Mouse (Mus musculus) splenic B cell, adult 2 months (primary cell): ENCODE measurements around the gene Gm49388.

Source experiments
- DNase-seq: peaks from one replicate; pipeline ENCODE4 v3.0.0-alpha.2; 2011; ENCODE audit warnings: low read depth, low spot score
- H3K27me3 ChIP-seq: 2 replicates; pipeline ENCODE4 v1.6.1; 2012; ENCODE audit warnings: mild to moderate bottlenecking, low read length, moderate library complexity, mixed read lengths; ENCODE audit not compliant: control insufficient read depth, poor library complexity, insufficient read depth, severe bottlenecking
- H3K36me3 ChIP-seq: 2 replicates; pipeline ENCODE4 v1.6.1; 2012; ENCODE audit warnings: mild to moderate bottlenecking, low read length, moderate library complexity, mixed read lengths; ENCODE audit not compliant: control insufficient read depth, poor library complexity, insufficient read depth, severe bottlenecking

Gene Gm49388

GRCm38 (mm10) chr7:127760478-127760877, 24.9 kb upstream of the Gm49388 start:
- H3K27me3 ChIP-seq, result no peaks in the 10 kb centered on the region
- no peak for DNase-seq

DNA sequence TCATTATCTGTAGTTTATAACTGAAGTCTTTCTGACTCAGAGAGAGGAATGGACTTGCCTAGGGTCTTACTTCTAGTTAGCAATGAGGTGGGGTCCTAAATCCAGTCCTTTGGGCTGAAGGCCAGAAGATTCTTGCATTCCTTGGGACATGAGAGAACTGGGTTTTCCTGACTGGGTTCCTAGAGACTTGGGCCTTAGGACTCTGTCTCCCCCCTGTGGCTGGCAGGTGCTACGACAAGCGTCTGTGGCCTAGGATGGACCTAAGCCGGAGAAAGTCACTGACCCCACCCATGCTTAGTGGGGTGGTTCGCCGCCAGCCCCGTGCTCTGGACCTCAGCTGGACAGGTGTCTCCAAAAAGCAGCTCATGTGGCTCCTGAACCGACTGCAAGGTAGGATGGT, 24.4 kb upstream of the Gm49388 start:
- Histone ChIP-seq H3K36me3 (no peaks in the 10 kb centered on the region), H3K27me3 (no peaks in the 10 kb centered on the region)
- DNase-seq, result peak; percentile 80

More at GRCm38 (mm10) chr7:127760478-127760877, 24.9 kb upstream of the Gm49388 start:
- no peaks in the 10 kb centered on the region for H3K36me3 ChIP-seq

GRCm38 (mm10) chr7:127763642-127764041, 21.8 kb upstream of the Gm49388 start:
- no peaks in the 10 kb centered on the region for H3K27me3 ChIP-seq
- DNase-seq, result no peak

DNA sequence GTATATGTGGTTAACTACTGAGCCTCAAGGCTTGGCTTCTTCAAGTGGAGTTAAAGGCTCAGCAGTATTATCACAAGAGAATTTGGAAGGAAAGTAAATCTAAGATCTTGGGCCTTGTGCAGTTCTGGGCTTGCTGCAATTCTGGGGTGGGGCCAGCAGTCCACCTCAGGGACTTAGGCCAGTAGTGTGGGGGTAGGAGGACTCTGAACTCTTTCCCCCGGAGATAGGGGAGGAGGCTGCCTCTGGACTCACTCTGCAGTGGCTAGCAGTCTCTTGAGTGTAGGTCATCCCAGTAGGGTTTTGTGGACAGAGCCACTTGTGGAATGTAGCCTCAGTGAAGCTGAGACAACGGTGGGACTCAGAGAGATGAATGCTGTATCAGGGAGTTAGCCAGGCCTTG, 19.7 kb upstream of the Gm49388 start:
- no peaks in the 10 kb centered on the region for H3K27me3 ChIP-seq
- no peak for DNase-seq
- H3K36me3 ChIP-seq, result peaks cover 1% of the 10 kb centered on the region; the same call in 1 of the 2 replicates

More at GRCm38 (mm10) chr7:127763642-127764041, 21.8 kb upstream of the Gm49388 start:
- peaks cover 1% of the 10 kb centered on the region; the same call in 1 of the 2 replicates for H3K36me3 ChIP-seq

GRCm38 (mm10) chr7:127766851-127767609, 18.4 kb upstream of the Gm49388 start:
- Histone ChIP-seq H3K36me3 (peaks cover 1% of the 10 kb centered on the region; the same call in 1 of the 2 replicates), H3K27me3 (no peaks in the 10 kb centered on the region)
- DNase-seq, result no peak

DNA sequence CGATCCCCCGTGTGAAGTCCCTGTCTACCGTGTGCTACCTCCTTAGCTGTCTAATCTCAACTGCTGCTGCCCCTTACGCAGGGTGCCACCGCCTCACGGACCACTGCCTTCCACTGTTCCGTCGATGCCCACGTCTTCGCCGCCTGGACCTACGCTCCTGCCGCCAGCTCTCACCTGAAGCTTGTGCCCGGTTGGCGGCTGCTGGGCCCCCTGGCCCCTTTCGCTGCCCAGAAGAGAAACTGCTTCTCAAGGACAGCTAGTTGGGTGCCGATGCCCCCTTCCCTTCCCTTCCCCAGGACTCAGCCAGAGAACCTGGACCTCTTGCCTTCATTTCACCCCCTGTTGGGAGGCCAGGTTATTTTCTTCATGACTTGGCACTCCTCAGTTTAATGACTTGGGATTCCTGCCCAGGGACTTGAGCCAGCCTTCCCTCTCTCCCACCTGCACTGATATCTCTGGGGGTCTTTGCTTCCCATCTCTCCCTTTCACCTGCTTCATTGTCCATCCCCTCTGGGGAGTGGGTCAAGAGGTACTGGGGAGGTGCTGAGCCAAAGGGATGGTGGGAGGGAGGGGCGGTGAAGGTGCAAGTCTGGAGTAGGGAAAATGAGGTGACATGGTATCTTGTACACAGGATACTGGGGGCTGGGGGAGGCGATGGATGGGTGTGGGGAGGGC, 17.6 kb upstream of the Gm49388 start:
- peaks cover 1% of the 10 kb centered on the region; the same call in 1 of the 2 replicates for H3K36me3 ChIP-seq
- H3K27me3 ChIP-seq, result no peaks in the 10 kb centered on the region
- no peak for DNase-seq

DNA sequence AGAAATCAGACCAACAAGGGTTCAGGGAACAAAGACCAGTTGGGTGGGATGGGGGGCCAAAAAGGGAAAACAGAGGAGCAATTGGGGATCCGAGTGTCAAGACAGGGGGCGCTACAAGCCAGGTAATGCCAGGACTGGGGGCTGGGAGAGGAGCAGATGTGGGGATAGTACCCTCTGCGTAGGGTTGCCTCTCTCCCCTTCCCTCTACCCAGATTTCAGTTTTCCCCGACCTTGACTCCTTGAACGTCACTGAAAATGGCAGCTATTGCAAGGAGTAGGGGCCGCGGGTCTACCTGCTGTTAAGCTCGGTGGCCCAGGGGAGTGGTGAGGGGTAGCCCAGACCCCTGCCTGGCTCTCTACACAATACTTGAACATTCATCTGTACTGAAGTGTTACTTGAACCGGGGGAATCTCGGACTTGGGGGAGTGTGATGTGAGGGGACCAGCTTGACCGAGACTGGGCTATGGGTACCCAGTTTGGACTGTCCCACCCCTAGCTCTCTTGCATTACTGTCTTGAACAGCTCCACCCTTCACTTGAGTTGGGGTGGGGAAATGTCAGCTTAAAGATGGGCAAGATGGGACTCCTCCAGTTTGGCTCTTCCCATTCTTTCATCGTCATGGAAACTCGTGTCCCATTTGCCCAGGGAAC, 16.9 kb upstream of the Gm49388 start:
- Histone ChIP-seq H3K36me3 (peaks cover 1% of the 10 kb centered on the region; the same call in 1 of the 2 replicates), H3K27me3 (no peaks in the 10 kb centered on the region)
- DNase-seq, result peak; percentile 20

GRCm38 (mm10) chr7:127768997-127769593, 16.3 kb upstream of the Gm49388 start:
- peak; percentile 65 for DNase-seq
- H3K27me3 ChIP-seq, result no peaks in the 10 kb centered on the region
- H3K36me3 ChIP-seq, result peaks cover 1% of the 10 kb centered on the region; the same call in 1 of the 2 replicates

GRCm38 (mm10) chr7:127769651-127770038, 15.8 kb upstream of the Gm49388 start, which contains the start of gene Orai3:
Orai3 (plus strand) TSS chr7:127769815.
- Histone ChIP-seq H3K27me3 (no peaks in the 10 kb centered on the region), H3K36me3 (peaks cover 1% of the 10 kb centered on the region; the same call in 1 of the 2 replicates)
- peak; percentile 87 for DNase-seq

GRCm38 (mm10) chr7:127770039-127770905, 15.1 kb upstream of the Gm49388 start:
- no peak for DNase-seq
- Histone ChIP-seq H3K36me3 (peaks cover 1% of the 10 kb centered on the region; the same call in 1 of the 2 replicates), H3K27me3 (no peaks in the 10 kb centered on the region)

- peaks cover 1% of the 10 kb centered on the region; the same call in 1 of the 2 replicates for H3K36me3 ChIP-seq
- no peak for DNase-seq
- H3K27me3 ChIP-seq, result no peaks in the 10 kb centered on the region
Measured at GRCm38 (mm10) chr7:127771262-127771661, 14.1 kb upstream of the Gm49388 start.

DNA sequence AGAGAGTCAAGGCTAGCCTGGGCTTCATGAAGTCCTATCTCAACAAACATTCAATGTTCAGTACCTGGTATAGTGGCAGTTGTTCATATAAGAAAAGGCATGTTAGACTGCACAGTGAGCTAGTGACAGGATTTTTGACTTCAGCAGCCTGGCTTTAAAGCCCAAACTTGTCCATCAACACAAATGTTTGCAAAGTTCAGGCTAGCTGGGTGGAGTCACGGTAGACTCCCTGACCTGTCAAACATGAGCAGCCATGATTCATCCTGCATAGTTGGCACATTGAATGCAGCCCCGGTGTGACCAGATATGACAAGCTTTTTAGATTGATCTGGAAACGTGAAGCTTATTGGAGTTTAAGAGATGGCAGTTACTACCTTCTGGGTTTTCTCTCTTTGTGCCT, 13.3 kb upstream of the Gm49388 start:
- peaks cover 1% of the 10 kb centered on the region; the same call in 1 of the 2 replicates for H3K36me3 ChIP-seq
- no peaks in the 10 kb centered on the region for H3K27me3 ChIP-seq
- DNase-seq, result no peak

DNA sequence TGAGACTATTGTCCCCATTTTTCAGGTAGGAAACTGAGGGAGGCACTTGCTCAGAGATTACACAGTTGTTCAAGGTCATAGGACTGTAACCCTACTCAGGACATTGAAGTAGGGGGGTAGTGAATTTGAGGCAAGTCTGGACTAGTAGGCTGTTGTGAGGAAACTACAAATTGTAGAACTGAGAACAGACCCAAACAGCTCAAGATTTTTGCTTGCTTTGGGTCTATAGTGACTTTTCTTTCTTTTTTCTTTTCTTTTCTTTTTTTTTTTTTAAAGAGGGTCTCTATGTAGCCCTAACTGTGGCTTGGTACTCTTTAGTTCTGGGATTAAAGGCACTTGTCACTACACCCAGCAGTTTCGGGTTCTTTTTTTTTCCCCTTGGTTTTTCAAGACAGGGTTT, 12.9 kb upstream of the Gm49388 start:
- no peaks in the 10 kb centered on the region for H3K27me3 ChIP-seq
- DNase-seq, result no peak
- peaks cover 1% of the 10 kb centered on the region; the same call in 1 of the 2 replicates for H3K36me3 ChIP-seq
